Mouse (Mus musculus): ENCODE data around the gene Cald1. TPM values are rescaled to one million over a fixed set of nuclear protein-coding genes. Genes with fewer than 3 reads are reported as not detected.
A peak's percentile ranks its signal among the peaks of the same experiment; 100 is the strongest.

The Cald1 gene
- total RNA-seq, 2 experiments from 2014 or later, result 23.1 to 25.4 TPM

GRCm38 (mm10) chr6:34711620-34712019 is 113.3 kb downstream of the Cald1 start:
- intact Hi-C loops (cut with DNase I), result no loop called here
- DNase-seq (ENCODE audit: extremely low spot score in 1 of 2, low spot score in 2 of 2), result no peak

GRCm38 (mm10) chr6:34713169-34713568 is 114.9 kb downstream of the Cald1 start:
- no peak for DNase-seq (ENCODE audit: extremely low spot score in 1 of 2, low spot score in 2 of 2)
- intact Hi-C loops (cut with DNase I), result no loop called here

- intact Hi-C loops (cut with DNase I), result no loop called here
- no peak for DNase-seq (ENCODE audit: extremely low spot score in 1 of 2, low spot score in 2 of 2)
These were observed 115.5 kb downstream of the Cald1 start for GRCm38 (mm10) chr6:34713777-34714176.

- intact Hi-C loops (cut with DNase I), result no loop called here
These were observed 116.3 kb downstream of the Cald1 start for GRCm38 (mm10) chr6:34714612-34715011.

GRCm38 (mm10) chr6:34716206-34716887 is 118.0 kb downstream of the Cald1 start:
- intact Hi-C loops (cut with DNase I), result no loop called here
- no peak for DNase-seq (ENCODE audit: extremely low spot score in 1 of 2, low spot score in 2 of 2)

More at GRCm38 (mm10) chr6:34714612-34715011, 116.3 kb downstream of the Cald1 start:
- no peak for DNase-seq (ENCODE audit: extremely low spot score in 1 of 2, low spot score in 2 of 2)

- DNase-seq (ENCODE audit: extremely low spot score in 1 of 2, low spot score in 2 of 2), result no peak
- intact Hi-C loops (cut with DNase I), result no loop called here
These were observed 118.8 kb downstream of the Cald1 start for GRCm38 (mm10) chr6:34716888-34717635.

GRCm38 (mm10) chr6:34717651-34718050 is 119.4 kb downstream of the Cald1 start:
- intact Hi-C loops (cut with DNase I), result no loop called here
- no peak for DNase-seq (ENCODE audit: extremely low spot score in 1 of 2, low spot score in 2 of 2)

- intact Hi-C loops (cut with DNase I), result no loop called here
- DNase-seq (ENCODE audit: extremely low spot score in 1 of 2, low spot score in 2 of 2), result no peak
These were observed 120.9 kb downstream of the Cald1 start for GRCm38 (mm10) chr6:34719141-34719680.

GRCm38 (mm10) chr6:34720447-34720846 is 122.1 kb downstream of the Cald1 start:
- DNase-seq (ENCODE audit: extremely low spot score in 1 of 2, low spot score in 2 of 2), result no peak
- intact Hi-C loops (cut with DNase I), result no loop called here

- DNase-seq (ENCODE audit: extremely low spot score in 1 of 2, low spot score in 2 of 2), result no peak
- intact Hi-C loops (cut with DNase I), result no loop called here
These were observed 123.4 kb downstream of the Cald1 start for GRCm38 (mm10) chr6:34721740-34722139.

GRCm38 (mm10) chr6:34722660-34723059 is 124.4 kb downstream of the Cald1 start:
- DNase-seq (ENCODE audit: extremely low spot score in 1 of 2, low spot score in 2 of 2), result no peak
- intact Hi-C loops (cut with DNase I), result no loop called here

GRCm38 (mm10) chr6:34723250-34723904 is 125.1 kb downstream of the Cald1 start:
- no peak for DNase-seq (ENCODE audit: extremely low spot score in 1 of 2, low spot score in 2 of 2)
- intact Hi-C loops (cut with DNase I), result no loop called here

GRCm38 (mm10) chr6:34725660-34726059 is 127.4 kb downstream of the Cald1 start:
- intact Hi-C loops (cut with DNase I), result no loop called here
- no peak for DNase-seq (ENCODE audit: extremely low spot score in 1 of 2, low spot score in 2 of 2)

GRCm38 (mm10) chr6:34726104-34726503 is 127.8 kb downstream of the Cald1 start:
- intact Hi-C loops (cut with DNase I), result no loop called here
- DNase-seq (ENCODE audit: extremely low spot score in 1 of 2, low spot score in 2 of 2), result no peak

GRCm38 (mm10) chr6:34727316-34727983 is 129.2 kb downstream of the Cald1 start:
- intact Hi-C loops (cut with DNase I), result no loop called here
- no peak for DNase-seq (ENCODE audit: extremely low spot score in 1 of 2, low spot score in 2 of 2)

GRCm38 (mm10) chr6:34729449-34730151 is 131.3 kb downstream of the Cald1 start:
- intact Hi-C loops (cut with DNase I), result no loop called here
- DNase-seq (ENCODE audit: extremely low spot score in 1 of 2, low spot score in 2 of 2), result no peak

GRCm38 (mm10) chr6:34731007-34731406 is 132.7 kb downstream of the Cald1 start:
- intact Hi-C loops (cut with DNase I), result no loop called here

GRCm38 (mm10) chr6:34731529-34731928 is 133.2 kb downstream of the Cald1 start:
- intact Hi-C loops (cut with DNase I), result no loop called here
- DNase-seq (ENCODE audit: extremely low spot score in 1 of 2, low spot score in 2 of 2), result no peak

More at GRCm38 (mm10) chr6:34731007-34731406, 132.7 kb downstream of the Cald1 start:
- DNase-seq (ENCODE audit: extremely low spot score in 1 of 2, low spot score in 2 of 2), result peak in 1 of 2 experiments; percentile 38

Data from left cerebral cortex, postnatal 10 days (tissue).